Mouse (Mus musculus) C2C12 (cell line): ENCODE measurements around the gene Tacr2. TPM values are rescaled to one million over a fixed set of nuclear protein-coding genes. Genes with fewer than 3 reads are reported as not detected.

Experiments used
- H3K27me3 ChIP-seq: one replicate; pipeline ENCODE4 v1.6.1; 2011; ENCODE audit not compliant: control insufficient read depth, insufficient read depth, insufficient read length
- H3K36me3 ChIP-seq: one replicate; pipeline ENCODE4 v1.6.1; 2011; ENCODE audit not compliant: control insufficient read depth, insufficient read depth
- H3K4me3 ChIP-seq: one replicate; pipeline ENCODE4 v1.5.1; 2011; ENCODE audit warnings: mild to moderate bottlenecking, control low read depth; ENCODE audit not compliant: poor library complexity, insufficient read depth, severe bottlenecking
- H3K79me2 ChIP-seq: one replicate; pipeline ENCODE4 v1.6.1; 2011; ENCODE audit not compliant: control insufficient read depth, insufficient read depth
- H3K79me3 ChIP-seq: one replicate; pipeline ENCODE4 v1.6.1; 2011; ENCODE audit warnings: low read depth, control low read depth
- H3ac ChIP-seq: one replicate; pipeline ENCODE3; 2011; ENCODE audit warnings: low read depth; ENCODE audit not compliant: control insufficient read depth, insufficient read length
- CEBPB ChIP-seq: IDR thresholded peaks from one replicate; pipeline ENCODE4 v1.6.1; 2011; ENCODE audit warnings: low read depth, mild to moderate bottlenecking, control low read depth, moderate library complexity
- CTCF ChIP-seq: IDR thresholded peaks from one replicate; pipeline ENCODE4 v1.5.1; 2011; ENCODE audit not compliant: control insufficient read depth, insufficient read depth, insufficient read length
- FOSL1 ChIP-seq: IDR thresholded peaks from one replicate; pipeline ENCODE4 v1.8.0; 2011; ENCODE audit warnings: mild to moderate bottlenecking, low read length; ENCODE audit not compliant: poor library complexity, insufficient read depth, severe bottlenecking
- MAX ChIP-seq: IDR thresholded peaks from one replicate; pipeline ENCODE4 v1.6.1; 2011; ENCODE audit warnings: mild to moderate bottlenecking, control low read depth
- MYOD1 ChIP-seq: IDR thresholded peaks from one replicate; pipeline ENCODE4 v1.6.1; 2011; ENCODE audit warnings: low read depth; ENCODE audit not compliant: control insufficient read depth, insufficient read length
- MYOG ChIP-seq: IDR thresholded peaks from one replicate; pipeline ENCODE4 v1.6.1; 2011; ENCODE audit not compliant: control insufficient read depth, insufficient read length; ENCODE audit errors: extremely low read depth
- USF1 ChIP-seq: IDR thresholded peaks from one replicate; pipeline ENCODE4 v1.6.1; 2011; ENCODE audit warnings: low read depth, mild to moderate bottlenecking, control low read depth, moderate library complexity
- polyA plus RNA-seq: library from polyadenylated mRNA; unstranded; fragments of >200 nt; fragmentation: generic; extraction: Trizol; gene quantifications from one replicate; pipeline ENCODE4 v1.2.1, GENCODE M21; 2012; ENCODE audit warnings: missing spikeins

The Tacr2 gene
- polyA plus RNA-seq, 1 experiment = 0.04 TPM

DNA sequence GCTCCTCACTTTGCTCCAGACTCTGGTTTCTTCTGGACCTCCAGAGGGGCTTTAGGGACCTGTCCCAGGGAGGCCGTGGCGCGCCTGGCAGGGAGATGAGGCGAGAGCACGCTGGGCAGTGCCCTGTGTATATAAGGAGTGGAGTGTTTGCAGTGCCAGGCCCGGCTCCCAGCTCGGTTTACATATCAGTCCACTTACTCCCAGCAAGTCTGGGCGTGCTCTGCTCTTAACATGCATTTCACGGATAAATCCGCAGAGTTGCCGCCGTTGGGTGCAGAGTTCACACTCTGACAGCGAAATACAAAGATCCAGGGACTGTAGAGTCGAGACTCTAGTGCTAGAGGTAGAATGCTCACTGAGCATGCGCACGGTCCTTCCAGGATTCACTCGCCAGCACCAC lies 29.5 kb upstream of the Tacr2 start:
- no peaks in the 10 kb centered on the region for H3K36me3 ChIP-seq
- TF ChIP-seq CTCF (no peak), MAX (no peak), MYOG (no peak), FOSL1 (no peak), MYOD1 (no peak), USF1 (no peak)
- H3ac ChIP-seq = no peak overlapping the region
- H3K79me3 ChIP-seq = peaks cover 2% of the 10 kb centered on the region
- H3K4me3 ChIP-seq = no peak overlapping the region
- no peaks in the 10 kb centered on the region for H3K79me2 ChIP-seq
- H3K27me3 ChIP-seq = no peaks in the 10 kb centered on the region

DNA sequence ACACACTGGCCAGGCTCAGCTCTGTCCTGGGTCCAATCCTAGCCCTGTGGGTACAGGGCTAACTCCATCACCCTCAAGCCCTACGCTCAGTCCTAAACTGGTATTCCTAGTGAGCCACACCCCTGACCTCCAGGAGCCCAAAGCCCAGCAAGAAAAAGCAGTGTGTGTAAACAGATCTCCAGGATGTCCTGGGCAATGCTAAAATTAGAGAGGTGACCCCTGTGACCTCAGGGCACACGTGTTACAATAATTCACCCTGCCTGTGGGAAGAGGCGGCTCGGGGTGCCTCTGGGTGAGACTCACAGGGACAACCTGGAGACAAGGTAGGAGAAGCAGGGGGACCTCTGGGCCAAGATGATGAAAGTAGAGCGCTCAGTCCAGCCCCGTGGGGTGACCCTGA lies 28.0 kb upstream of the Tacr2 start:
- no peaks in the 10 kb centered on the region for H3K79me2 ChIP-seq
- H3K36me3 ChIP-seq = no peaks in the 10 kb centered on the region
- H3K27me3 ChIP-seq = no peaks in the 10 kb centered on the region
- no peak overlapping the region for H3ac ChIP-seq
- no peak overlapping the region for H3K4me3 ChIP-seq
- peaks cover 2% of the 10 kb centered on the region for H3K79me3 ChIP-seq
- no peak for TF ChIP-seq MAX

DNA sequence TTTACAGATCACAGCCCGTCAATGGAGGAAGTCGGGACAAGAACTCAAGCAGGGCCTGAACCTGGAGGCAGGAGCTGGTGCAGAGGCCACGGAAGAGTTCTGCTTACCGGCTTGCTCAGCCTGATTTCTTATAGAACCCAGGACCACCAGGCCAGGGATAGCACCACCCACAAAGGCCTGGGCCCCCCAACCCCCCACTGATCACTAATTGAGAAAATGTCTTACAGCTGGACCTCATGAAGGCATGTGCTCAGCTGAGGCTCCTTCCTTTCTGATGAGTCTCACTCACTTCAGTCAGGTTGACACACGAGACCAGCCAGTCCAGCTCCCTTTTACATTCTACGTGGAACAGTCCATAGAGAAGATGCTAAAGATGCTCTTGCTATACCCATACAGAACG lies 26.4 kb upstream of the Tacr2 start:
- H3K4me3 ChIP-seq = no peak overlapping the region
- TF ChIP-seq USF1 = no peak
- TF ChIP-seq MAX = no peak
- no peak for TF ChIP-seq FOSL1
- no peak for TF ChIP-seq MYOG
- H3K79me3 ChIP-seq = peaks cover 4% of the 10 kb centered on the region
- H3ac ChIP-seq = no peak overlapping the region
- no peaks in the 10 kb centered on the region for H3K36me3 ChIP-seq
- no peaks in the 10 kb centered on the region for H3K79me2 ChIP-seq
- no peaks in the 10 kb centered on the region for H3K27me3 ChIP-seq

DNA sequence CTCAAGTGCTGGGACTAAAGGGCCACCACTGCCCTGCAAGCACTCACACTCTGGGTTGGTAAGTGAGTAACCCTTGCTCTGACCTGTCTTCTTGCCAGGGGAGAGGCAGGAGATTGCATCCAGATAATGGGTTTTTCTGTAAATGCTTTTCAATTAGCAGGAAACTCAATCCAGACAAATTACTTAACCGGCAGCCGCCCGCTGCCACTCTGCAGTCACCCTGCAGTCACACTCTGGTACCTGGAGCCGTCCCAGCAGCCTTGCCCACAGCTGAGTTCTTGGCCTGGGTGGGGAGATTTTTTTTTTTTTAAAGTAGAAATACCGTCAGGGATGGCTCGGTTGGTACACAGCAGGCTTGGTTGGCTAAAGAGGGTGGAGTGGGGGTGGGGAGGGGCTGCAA lies 24.1 kb upstream of the Tacr2 start:
- H3K4me3 ChIP-seq = no peak overlapping the region

DNA sequence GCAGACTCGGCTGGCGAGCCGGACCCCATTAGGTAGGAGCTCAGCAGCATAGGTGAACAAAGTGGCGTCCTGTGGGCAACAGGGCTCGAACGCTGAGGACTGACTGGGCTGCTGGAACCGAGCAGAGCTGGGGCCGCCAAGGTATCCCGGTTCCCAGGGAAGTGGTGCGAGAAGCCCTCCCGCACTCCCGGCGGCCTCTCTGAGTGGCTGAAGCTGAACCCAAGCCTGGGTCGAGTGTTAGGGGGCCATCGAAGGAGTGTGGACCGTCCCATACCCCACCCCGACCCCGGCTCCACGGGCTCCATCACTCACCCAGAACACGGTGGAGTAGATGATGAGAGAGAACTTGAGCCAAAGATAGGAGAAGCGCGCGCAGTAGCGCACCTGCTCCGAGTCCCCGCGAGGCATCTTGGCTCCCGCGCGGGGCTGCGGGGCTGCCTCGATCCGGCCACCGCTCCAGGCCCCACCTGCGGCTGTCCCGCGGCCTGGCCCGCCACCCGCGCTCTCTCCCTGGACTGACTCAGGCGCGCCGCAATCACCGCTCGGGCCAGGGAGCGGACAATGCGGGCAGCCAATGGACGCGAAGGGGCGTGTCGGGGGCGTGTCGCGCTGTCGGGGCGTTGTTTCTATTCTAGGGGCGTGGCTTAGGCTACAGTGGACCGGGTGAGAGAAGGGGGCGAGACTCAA lies 21.4 kb upstream of the Tacr2 start, which contains the start of gene Tspan15:
Tspan15 (minus strand) TSS at position 544 of the 687 bp plus-strand sequence.
- no peaks in the 10 kb centered on the region for H3K27me3 ChIP-seq
- peak within 1 kb of the TSS; percentile 39 for H3K4me3 ChIP-seq
- peaks cover 1% of the 10 kb centered on the region for H3K79me3 ChIP-seq
- H3ac ChIP-seq = peak within 1 kb of the TSS; percentile 64
- no peak for TF ChIP-seq USF1
- TF ChIP-seq FOSL1 = no peak
- no peak for TF ChIP-seq MAX
- no peak for TF ChIP-seq MYOD1
- TF ChIP-seq CTCF = no peak
- no peak for TF ChIP-seq CEBPB
- no peak for TF ChIP-seq MYOG
- no peaks in the 10 kb centered on the region for H3K36me3 ChIP-seq
- H3K79me2 ChIP-seq = no peaks in the 10 kb centered on the region

More for the DNA sequence above, 24.1 kb upstream of the Tacr2 start:
- Histone ChIP-seq H3K79me3 (peaks cover 4% of the 10 kb centered on the region), H3K27me3 (no peaks in the 10 kb centered on the region), H3K79me2 (no peaks in the 10 kb centered on the region), H3ac (no peak overlapping the region), H3K36me3 (no peaks in the 10 kb centered on the region)
- no peak for TF ChIP-seq CEBPB
- no peak for TF ChIP-seq MYOD1
- no peak for TF ChIP-seq MYOG
- TF ChIP-seq FOSL1 = no peak
- no peak for TF ChIP-seq CTCF

DNA sequence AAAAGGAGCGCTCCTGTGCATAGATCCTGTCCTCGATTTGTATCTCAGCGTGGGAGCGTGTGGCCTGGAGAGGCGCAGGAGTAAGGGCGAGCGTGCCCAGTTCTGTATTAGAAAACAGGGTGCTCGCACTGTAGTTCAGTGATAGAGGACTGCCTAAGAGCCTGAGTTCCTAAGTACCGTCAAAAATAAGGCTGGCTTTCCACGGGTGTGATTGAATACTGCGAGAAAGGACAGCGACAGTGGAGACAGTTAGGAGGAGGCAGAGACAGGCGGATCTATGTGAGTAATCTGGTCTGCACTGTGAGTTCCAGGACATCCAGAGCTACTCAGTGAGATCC lies 20.9 kb upstream of the Tacr2 start:
- H3K27me3 ChIP-seq = no peaks in the 10 kb centered on the region
- no peak overlapping the region for H3K4me3 ChIP-seq
- H3ac ChIP-seq = peak overlapping the region; percentile 41
- H3K36me3 ChIP-seq = no peaks in the 10 kb centered on the region
- H3K79me3 ChIP-seq = peaks cover 1% of the 10 kb centered on the region
- TF ChIP-seq CTCF = no peak
- TF ChIP-seq MYOG = no peak
- no peak for TF ChIP-seq MYOD1
- TF ChIP-seq USF1 = no peak
- no peak for TF ChIP-seq CEBPB
- no peak for TF ChIP-seq FOSL1
- TF ChIP-seq MAX = no peak
- H3K79me2 ChIP-seq = no peaks in the 10 kb centered on the region
